Mouse (Mus musculus) forebrain, postnatal 0 days (tissue): ENCODE data around the gene Rasgrf1. TPM values are rescaled to one million over a fixed set of nuclear protein-coding genes. Genes with fewer than 3 reads are reported as not detected.

Source experiments
- ATAC-seq: fragments of 200-750 bp; cut with Nextera tagmentation; 2 replicates; pipeline ENCODE4 v1.8.0; 2017; ENCODE audit warnings: mild to moderate bottlenecking, moderate library complexity
- DNase-seq: peaks from one replicate; pipeline ENCODE4 v3.0.0-alpha.2; 2015
- H3K27ac ChIP-seq: fragments of 300-500 bp; sonication (generic); 2 replicates; pipeline ENCODE4 v1.5.1; 2014; ENCODE audit warnings: low read depth, mild to moderate bottlenecking, antibody characterized with exemption, low read length, moderate library complexity, mixed read lengths
- H3K27me3 ChIP-seq: fragments of 300-500 bp; sonication (generic); 2 replicates; pipeline ENCODE4 v1.6.1; 2014; ENCODE audit warnings: mild to moderate bottlenecking, low read length, mixed read lengths; ENCODE audit not compliant: insufficient read depth
- H3K36me3 ChIP-seq: fragments of 300-500 bp; sonication (generic); 2 replicates; pipeline ENCODE4 v1.6.1; 2014; ENCODE audit warnings: mild to moderate bottlenecking, moderate library complexity; ENCODE audit not compliant: insufficient read depth
- H3K4me1 ChIP-seq: fragments of 300-500 bp; sonication (generic); 2 replicates; pipeline ENCODE4 v1.6.1; 2014; ENCODE audit warnings: antibody characterized with exemption; ENCODE audit not compliant: insufficient read depth
- H3K4me2 ChIP-seq: fragments of 300-500 bp; sonication (generic); 2 replicates; pipeline ENCODE4 v1.6.1; 2014; ENCODE audit warnings: low read depth, mild to moderate bottlenecking, moderate library complexity
- H3K4me3 ChIP-seq: fragments of 300-500 bp; sonication (generic); 2 replicates; pipeline ENCODE4 v1.5.1; 2014; ENCODE audit warnings: low read depth, low read length, mixed read lengths
- H3K9ac ChIP-seq: fragments of 300-500 bp; sonication (generic); 2 replicates; pipeline ENCODE4 v1.6.1; 2014; ENCODE audit warnings: mild to moderate bottlenecking
- H3K9me3 ChIP-seq: fragments of 300-500 bp; sonication (generic); 2 replicates; pipeline ENCODE4 v1.6.1; 2016; ENCODE audit warnings: low read length
- CTCF ChIP-seq: sonication (generic); IDR thresholded peaks from 2 replicates; pipeline ENCODE4 v1.5.1; 2016; ENCODE audit warnings: antibody characterized with exemption, control low read depth, low read depth
- WGBS: fragments of 180-500 bp; shearing (Covaris S2); extraction: QIAGEN DNeasy Blood & Tissue Kit; methylation state at CpG from one replicate; pipeline ENCODE4 v1.1.7; 2014; 5-methylcytosine and 5-hydroxymethylcytosine counted together
- polyA plus RNA-seq: library from polyadenylated mRNA; unstranded; fragments of >200 nt; fragmentation: Nextera tagmentation; extraction: Ambion mirVana; gene quantifications from 2 replicates; pipeline ENCODE4 v1.2.1, GENCODE M21; 2015
- total RNA-seq: library from RNA; depleted of rRNA; stranded (reverse); fragments of >200 nt; gene quantifications from 2 replicates; pipeline ENCODE4 v1.2.3, GENCODE M21; 2014

Gene Rasgrf1
- total and polyA plus RNA-seq, 2 experiments from 2014 or later = 19.3 to 33.2 TPM

DNA sequence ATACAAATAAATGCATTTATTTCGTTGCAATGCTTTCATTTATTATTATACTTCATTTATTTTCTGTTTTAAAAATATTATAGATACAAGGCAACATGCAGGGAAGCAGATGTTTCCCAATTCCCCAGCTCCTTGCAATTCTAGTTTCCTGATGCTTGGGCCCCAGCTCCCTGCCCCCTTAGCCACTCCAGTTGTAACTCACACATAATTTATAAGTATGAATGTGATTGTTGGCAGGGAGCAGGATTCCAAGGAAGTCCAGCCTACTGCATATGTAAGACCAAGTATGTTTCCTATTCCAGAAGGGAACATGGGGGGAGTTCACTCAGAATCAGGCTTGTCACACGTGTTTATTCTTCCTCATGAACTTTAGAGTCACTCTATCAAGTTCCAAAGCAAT is 102.1 kb downstream of the Rasgrf1 start:
- no peak for TF ChIP-seq CTCF
- no peak overlapping the region for H3K4me2 ChIP-seq
- H3K4me3 ChIP-seq = no peak overlapping the region
- 60% methylated on average over 2 of the region's 2 CpGs for WGBS
- no peaks in the 10 kb centered on the region; the same call in 1 of the 2 replicates for H3K36me3 ChIP-seq
- H3K4me1 ChIP-seq = no peaks in the 10 kb centered on the region
- DNase-seq (no peak), ATAC-seq (no peak)
- no peaks in the 10 kb centered on the region for H3K27me3 ChIP-seq
- H3K9ac ChIP-seq = no peak overlapping the region
- H3K9me3 ChIP-seq = no peaks in the 10 kb centered on the region
- no peak overlapping the region for H3K27ac ChIP-seq

DNA sequence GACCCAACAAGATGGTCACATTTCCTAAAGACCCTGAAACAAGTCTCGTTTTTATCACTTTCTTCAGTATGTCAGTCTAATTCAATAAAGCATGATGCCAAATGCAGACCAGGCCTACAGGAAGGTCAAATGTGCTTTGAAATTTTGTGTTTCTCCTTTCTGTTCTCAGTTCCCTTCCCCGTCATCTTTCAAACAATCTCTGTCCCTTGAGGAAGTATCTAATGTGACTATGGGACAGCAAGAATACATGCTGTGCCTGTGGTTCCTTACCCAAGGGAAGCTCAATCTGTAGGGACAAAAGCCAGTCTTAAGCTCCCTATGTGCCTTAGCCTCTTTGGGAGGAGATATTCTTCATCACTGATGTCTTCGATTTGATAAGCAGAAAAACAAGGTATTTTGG is 104.9 kb downstream of the Rasgrf1 start:
- ATAC-seq = no peak
- H3K4me3 ChIP-seq = no peak overlapping the region
- no peak overlapping the region for H3K27ac ChIP-seq
- no peaks in the 10 kb centered on the region for H3K4me1 ChIP-seq
- no peak for TF ChIP-seq CTCF
- no peaks in the 10 kb centered on the region for H3K27me3 ChIP-seq
- 86% methylated on average over 3 of the region's 3 CpGs for WGBS
- no peak overlapping the region for H3K4me2 ChIP-seq
- no peaks in the 10 kb centered on the region for H3K9me3 ChIP-seq
- no peaks in the 10 kb centered on the region; the same call in 1 of the 2 replicates for H3K36me3 ChIP-seq
- H3K9ac ChIP-seq = no peak overlapping the region
- DNase-seq = no peak

DNA sequence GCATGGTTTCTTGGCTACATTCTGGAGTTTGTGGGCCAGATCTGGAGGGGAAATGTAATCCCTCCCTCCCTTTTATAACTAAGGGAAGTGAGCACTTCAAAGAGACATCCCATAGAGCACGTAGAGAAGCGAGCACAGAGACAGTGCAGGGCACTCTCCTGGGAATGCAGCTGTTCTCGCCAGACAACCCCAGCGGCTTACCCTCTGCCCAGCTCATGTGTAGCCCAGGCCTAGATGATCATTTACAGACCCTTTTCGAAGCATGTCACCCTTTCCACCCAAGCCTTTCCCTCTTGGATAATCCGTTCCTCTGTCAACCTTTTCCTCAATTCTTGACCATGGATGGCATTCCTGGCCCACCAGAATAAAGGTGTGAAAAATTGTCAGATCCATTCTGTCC is 106.5 kb downstream of the Rasgrf1 start:
- DNase-seq = no peak
- no peak overlapping the region for H3K27ac ChIP-seq
- no peak for TF ChIP-seq CTCF
- WGBS = 86% methylated on average over 6 of the region's 6 CpGs
- ATAC-seq = no peak
- no peak overlapping the region for H3K4me2 ChIP-seq
- no peaks in the 10 kb centered on the region; the same call in 1 of the 2 replicates for H3K36me3 ChIP-seq
- no peaks in the 10 kb centered on the region for H3K4me1 ChIP-seq
- no peak overlapping the region for H3K4me3 ChIP-seq
- H3K9me3 ChIP-seq = no peaks in the 10 kb centered on the region
- H3K27me3 ChIP-seq = no peaks in the 10 kb centered on the region
- H3K9ac ChIP-seq = no peak overlapping the region

DNA sequence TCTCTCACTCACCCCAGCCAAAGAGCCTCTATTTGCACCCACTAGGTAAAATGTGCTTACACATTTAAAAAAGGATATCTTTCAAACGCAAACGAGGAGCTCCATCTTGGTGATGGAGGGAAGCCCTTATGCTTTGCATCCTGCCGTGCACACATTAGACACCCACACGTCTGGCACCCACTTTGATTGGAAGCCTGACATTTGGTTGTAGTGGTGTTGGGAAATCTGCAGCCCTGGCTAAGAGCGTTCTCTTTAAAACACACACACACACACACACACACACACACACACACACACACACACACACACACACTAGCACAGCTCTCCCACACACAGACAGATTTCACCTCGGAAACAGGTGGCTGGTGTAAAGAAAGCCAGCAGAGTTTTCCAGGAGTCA is 111.2 kb downstream of the Rasgrf1 start:
- H3K9ac ChIP-seq = no peak overlapping the region
- no peak overlapping the region for H3K4me2 ChIP-seq
- DNase-seq (peak; percentile 14), ATAC-seq (peak; percentile 65)
- no peak overlapping the region for H3K27ac ChIP-seq
- H3K4me3 ChIP-seq = no peak overlapping the region
- WGBS = 62% methylated on average over 6 of the region's 6 CpGs
- H3K9me3 ChIP-seq = no peaks in the 10 kb centered on the region
- no peaks in the 10 kb centered on the region for H3K36me3 ChIP-seq
- TF ChIP-seq CTCF = no peak
- H3K4me1 ChIP-seq = no peaks in the 10 kb centered on the region
- no peaks in the 10 kb centered on the region for H3K27me3 ChIP-seq

DNA sequence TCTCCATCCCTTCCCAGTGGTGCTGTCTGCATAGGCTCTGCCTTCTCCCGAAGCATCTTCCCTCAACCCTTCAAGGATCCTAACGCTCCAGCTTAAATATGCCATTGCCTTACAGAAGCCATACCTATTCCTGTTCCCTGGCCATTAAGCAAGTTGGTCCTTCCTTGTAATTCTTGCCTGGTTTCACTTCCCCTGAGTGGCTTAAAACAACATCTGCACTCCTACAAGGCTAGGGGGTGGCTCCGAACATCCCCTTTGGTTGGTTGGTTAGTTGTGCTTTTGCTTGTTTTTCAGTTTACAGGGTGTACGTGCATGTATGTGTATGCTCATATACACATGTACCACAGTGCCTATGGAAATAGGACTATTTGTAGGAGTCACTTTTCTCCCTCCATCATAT is 111.7 kb downstream of the Rasgrf1 start:
- 92% methylated on average over 4 of the region's 4 CpGs for WGBS
- H3K4me3 ChIP-seq = no peak overlapping the region
- no peak for ATAC-seq
- H3K9ac ChIP-seq = no peak overlapping the region
- H3K4me2 ChIP-seq = no peak overlapping the region
- no peaks in the 10 kb centered on the region for H3K4me1 ChIP-seq
- no peaks in the 10 kb centered on the region for H3K27me3 ChIP-seq
- H3K36me3 ChIP-seq = no peaks in the 10 kb centered on the region
- H3K27ac ChIP-seq = no peak overlapping the region
- no peak for TF ChIP-seq CTCF
- H3K9me3 ChIP-seq = no peaks in the 10 kb centered on the region
- DNase-seq = no peak

DNA sequence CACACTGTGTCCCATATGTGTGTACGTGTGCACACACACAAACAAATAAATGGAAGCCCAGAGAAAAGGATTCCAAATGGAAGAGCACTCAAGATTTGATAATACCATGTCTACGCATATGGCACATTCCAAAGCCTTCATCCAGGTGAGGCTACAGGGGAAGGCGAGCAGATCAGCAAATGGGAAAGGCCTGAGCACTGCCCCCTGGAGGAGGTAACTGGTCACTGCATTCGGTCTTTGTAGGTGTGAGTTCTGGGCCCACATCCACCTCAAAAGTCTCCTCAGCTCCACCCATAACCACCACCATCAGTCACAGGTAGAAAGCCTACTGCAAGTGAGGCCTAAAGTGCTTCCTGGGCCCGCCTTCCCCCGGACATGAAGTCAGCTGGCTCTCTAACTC is 118.0 kb downstream of the Rasgrf1 start:
- ATAC-seq = no peak
- no peak for TF ChIP-seq CTCF
- Histone ChIP-seq H3K36me3 (no peaks in the 10 kb centered on the region), H3K27me3 (no peaks in the 10 kb centered on the region), H3K9ac (no peak overlapping the region), H3K27ac (no peak overlapping the region), H3K4me2 (no peak overlapping the region), H3K4me1 (no peaks in the 10 kb centered on the region), H3K9me3 (no peaks in the 10 kb centered on the region), H3K4me3 (no peak overlapping the region)
- no peak for DNase-seq
- 87% methylated on average over 6 of the region's 6 CpGs for WGBS

DNA sequence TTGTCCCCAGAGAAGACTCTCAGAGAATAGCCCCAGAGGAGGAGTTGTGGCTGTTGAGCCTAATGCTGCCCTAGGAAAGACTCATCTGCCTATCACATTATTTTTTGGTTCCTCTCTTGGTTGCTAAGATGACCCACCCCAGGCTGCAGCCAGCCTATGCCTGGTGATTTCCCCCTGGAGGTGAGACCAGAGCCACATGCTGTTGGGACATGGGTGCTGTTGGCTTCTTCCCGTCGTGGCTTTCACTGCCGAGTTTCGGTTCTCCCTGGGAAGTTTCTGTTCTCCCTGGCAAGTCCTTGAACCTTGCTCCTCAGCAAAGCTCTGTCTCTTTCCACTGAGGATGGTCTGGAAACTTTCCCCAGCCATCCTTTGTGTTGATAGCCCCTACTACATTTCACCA is 124.2 kb downstream of the Rasgrf1 start:
- Histone ChIP-seq H3K27ac (no peak overlapping the region), H3K9me3 (no peaks in the 10 kb centered on the region), H3K4me2 (no peak overlapping the region), H3K36me3 (no peaks in the 10 kb centered on the region), H3K4me1 (no peaks in the 10 kb centered on the region), H3K9ac (no peak overlapping the region), H3K27me3 (no peaks in the 10 kb centered on the region), H3K4me3 (no peak overlapping the region)
- DNase-seq (no peak), ATAC-seq (no peak)
- 83% methylated on average over 4 of the region's 4 CpGs for WGBS
- TF ChIP-seq CTCF = no peak

DNA sequence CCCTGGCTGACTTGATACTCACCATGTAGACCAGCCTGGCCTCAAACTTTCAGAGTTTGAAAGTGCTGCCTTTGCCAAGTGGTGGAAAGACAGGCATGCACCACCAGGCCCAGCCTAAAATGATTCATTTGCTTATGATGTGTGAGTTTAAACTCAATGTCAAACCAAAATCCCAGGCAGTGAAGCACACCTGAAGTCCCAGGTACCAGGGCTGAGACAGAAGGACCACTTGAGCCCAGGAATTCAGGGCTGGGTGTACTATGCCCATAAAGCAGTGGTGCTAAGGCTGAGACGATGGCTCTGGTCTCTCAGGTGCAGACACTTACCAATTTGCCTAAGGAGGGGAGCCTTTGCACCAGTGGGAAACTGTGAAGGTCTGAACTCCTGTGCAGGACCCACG is 125.5 kb downstream of the Rasgrf1 start:
- DNase-seq = no peak
- no peak for TF ChIP-seq CTCF
- H3K36me3 ChIP-seq = no peaks in the 10 kb centered on the region
- no peaks in the 10 kb centered on the region for H3K27me3 ChIP-seq
- no peak overlapping the region for H3K4me2 ChIP-seq
- H3K4me1 ChIP-seq = no peaks in the 10 kb centered on the region
- H3K9me3 ChIP-seq = no peaks in the 10 kb centered on the region
- 71% methylated on average over 2 of the region's 2 CpGs for WGBS
- H3K4me3 ChIP-seq = no peak overlapping the region
- H3K27ac ChIP-seq = no peak overlapping the region
- no peak overlapping the region for H3K9ac ChIP-seq
- ATAC-seq = no peak
